In the genomic region with DNA sequence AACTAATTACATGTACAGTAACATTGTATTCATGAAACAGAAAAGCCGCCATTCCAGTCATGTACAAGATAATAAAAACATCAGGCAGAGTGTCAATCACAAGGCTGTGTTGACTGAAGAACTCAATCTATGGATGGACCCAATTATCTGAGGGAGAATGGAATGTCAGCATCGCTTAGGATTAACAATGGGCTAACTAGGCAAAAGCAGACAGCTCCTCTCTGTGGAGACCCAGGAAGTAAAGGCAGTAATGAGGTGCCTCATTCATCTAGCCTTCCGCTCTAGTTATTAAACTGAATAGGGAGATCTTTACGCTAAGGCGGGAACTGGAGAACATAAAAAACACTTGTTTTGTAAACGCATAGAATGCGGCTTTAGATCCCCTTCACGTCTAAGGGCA, we compare ENCODE assay signal across 15 mouse cellular contexts.
DNase-seq lines count a peak whose midpoint lies in the region; ATAC-seq and TF ChIP-seq lines count a peak whose summit lies in the region.
"Had no signal": no experiment of that assay in that cellular context is flagged by ENCODE, and none has a peak within 500 bp of the region (broad histone marks: within the 10 kb centered on the region; RNA-seq: fewer than 3 reads in every experiment).

No protein-coding gene starts in this region.

- H3K4me1 ChIP-seq in midbrain, embryonic 13.5 days (replicated peaks) = peaks cover 21% of the 10 kb centered on the region
- H3K4me1 ChIP-seq in midbrain, postnatal 0 days (ENCODE audit: insufficient read depth, low read length) = no peaks in the 10 kb centered on the region
- H3K4me1 ChIP-seq in forebrain, embryonic 10.5 days = peaks cover 43% of the 10 kb centered on the region
- peaks cover 16% of the 10 kb centered on the region for H3K4me1 ChIP-seq in hindbrain, embryonic 12.5 days
- H3K4me1 ChIP-seq: limb, embryonic 12.5 days; liver, embryonic 15.5 days had no signal

- TF ChIP-seq CTCF in midbrain, postnatal 0 days (IDR thresholded peaks at IDR 0.05) = no peak

- H3K4me3 ChIP-seq in midbrain, embryonic 13.5 days (replicated peaks) = no peak overlapping the region
- no peak overlapping the region for H3K4me3 ChIP-seq in midbrain, postnatal 0 days (ENCODE audit: low read depth, low read length)
- H3K4me3 ChIP-seq in forebrain, embryonic 10.5 days = peak overlapping the region; percentile 16; the same call in 1 of the 2 replicates
- no peak overlapping the region for H3K4me3 ChIP-seq in hindbrain, embryonic 12.5 days
- H3K4me3 ChIP-seq: erythroblast, embryonic 14.5 days; limb, embryonic 12.5 days; liver, embryonic 15.5 days had no signal

- no peak overlapping the region for H3K27ac ChIP-seq in midbrain, embryonic 13.5 days
- H3K27ac ChIP-seq in midbrain, postnatal 0 days (ENCODE audit: low read depth, low read length) = no peak overlapping the region
- H3K27ac ChIP-seq in forebrain, embryonic 10.5 days = peak overlapping the region; percentile 68; the same call in 1 of the 2 replicates
- H3K27ac ChIP-seq in hindbrain, embryonic 12.5 days = no peak overlapping the region
- H3K27ac ChIP-seq: kidney, postnatal 0 days; limb, embryonic 12.5 days; liver, embryonic 15.5 days had no signal

- 0 out of 2 replicates have a peak, but pooled peaks cover 7% of the 10 kb centered on the region for H3K27me3 ChIP-seq in midbrain, embryonic 13.5 days
- no peaks in the 10 kb centered on the region for H3K27me3 ChIP-seq in midbrain, postnatal 0 days (ENCODE audit: insufficient read depth, low read length)
- peaks cover 56% of the 10 kb centered on the region for H3K27me3 ChIP-seq in forebrain, embryonic 10.5 days (ENCODE audit: poor library complexity, severe bottlenecking)
- peaks cover 3% of the 10 kb centered on the region; the same call in 1 of the 2 replicates for H3K27me3 ChIP-seq in hindbrain, embryonic 12.5 days
- H3K27me3 ChIP-seq: limb, embryonic 12.5 days; liver, embryonic 15.5 days had no signal

- 17% methylated on average over 8 of the region's 8 CpGs for WGBS in midbrain, embryonic 13.5 days
- WGBS in midbrain, postnatal 0 days = 26% methylated on average over 8 of the region's 8 CpGs
- 22% methylated on average over 8 of the region's 8 CpGs for WGBS in forebrain, embryonic 10.5 days
- WGBS in hindbrain, embryonic 12.5 days = 24% methylated on average over 8 of the region's 8 CpGs

- peaks cover 8% of the 10 kb centered on the region; the same call in 1 of the 2 replicates for H3K36me3 ChIP-seq in midbrain, embryonic 13.5 days
- H3K36me3 ChIP-seq in midbrain, postnatal 0 days (ENCODE audit: insufficient read depth, low read length) = peaks cover 14% of the 10 kb centered on the region
- no peaks in the 10 kb centered on the region; the same call in 1 of the 2 replicates for H3K36me3 ChIP-seq in forebrain, embryonic 10.5 days (replicated peaks)
- H3K36me3 ChIP-seq in hindbrain, embryonic 12.5 days = no peaks in the 10 kb centered on the region
- H3K36me3 ChIP-seq: limb, embryonic 12.5 days; liver, embryonic 15.5 days had no signal

- peak; percentile 80 for ATAC-seq in midbrain, embryonic 13.5 days
- ATAC-seq in midbrain, postnatal 0 days (ENCODE audit: low FRiP score) = no peak
- peak; percentile 72 for ATAC-seq in hindbrain, embryonic 12.5 days (ENCODE audit: low FRiP score)

- H3K4me2 ChIP-seq in midbrain, embryonic 13.5 days (replicated peaks) = no peak overlapping the region
- H3K4me2 ChIP-seq in midbrain, postnatal 0 days (ENCODE audit: low read depth, low read length, poor library complexity, severe bottlenecking) = no peak overlapping the region
- H3K4me2 ChIP-seq in hindbrain, embryonic 12.5 days (replicated peaks) = no peak overlapping the region
- H3K4me2 ChIP-seq: limb, embryonic 12.5 days; liver, embryonic 15.5 days had no signal

- no peaks in the 10 kb centered on the region for H3K9me3 ChIP-seq in midbrain, embryonic 13.5 days
- no peaks in the 10 kb centered on the region for H3K9me3 ChIP-seq in midbrain, postnatal 0 days (ENCODE audit: low read length)
- H3K9me3 ChIP-seq in forebrain, embryonic 10.5 days = no peaks in the 10 kb centered on the region
- no peaks in the 10 kb centered on the region for H3K9me3 ChIP-seq in hindbrain, embryonic 12.5 days (replicated peaks)
- H3K9me3 ChIP-seq: limb, embryonic 12.5 days; liver, embryonic 15.5 days had no signal

- no peak overlapping the region for H3K9ac ChIP-seq in midbrain, embryonic 13.5 days (replicated peaks)
- no peak overlapping the region for H3K9ac ChIP-seq in midbrain, postnatal 0 days (replicated peaks; ENCODE audit: low read length, poor library complexity, severe bottlenecking)
- no peak overlapping the region for H3K9ac ChIP-seq in hindbrain, embryonic 12.5 days
- H3K9ac ChIP-seq: limb, embryonic 12.5 days; liver, embryonic 15.5 days had no signal

- DNase-seq in midbrain, postnatal 0 days (ENCODE audit: low spot score) = no peak
- peak; percentile 51 for DNase-seq in forebrain, embryonic 10.5 days (ENCODE audit: extremely low spot score, low spot score)
- DNase-seq in retina, embryonic 14.5 days (ENCODE audit: low spot score) = peak; percentile 95
- DNase-seq in layer of hippocampus, postnatal 36 days = no peak
- no peak for DNase-seq in layer of hippocampus, adult 9-11 months
- no peak for DNase-seq in thymus, adult 18-20 months
- DNase-seq: adrenal gland, postnatal 14 days; heart, adult 11 months; lung, postnatal 4 days had no signal

Comparison
In these comparisons a context has a peak if more than half of its experiments do, and no peak if none do; other contexts are left out.
1. DNase-seq: peak in forebrain, embryonic 10.5 days (single experiment) and retina, embryonic 14.5 days (single experiment); none in midbrain, postnatal 0 days (single experiment), layer of hippocampus, postnatal 36 days (0 of 2), layer of hippocampus, adult 9-11 months (single experiment) and thymus, adult 18-20 months (0 of 2).